Mouse (Mus musculus) intestine, postnatal 0 days (tissue): ENCODE measurements around the gene Icos. TPM values are rescaled to one million over a fixed set of nuclear protein-coding genes. Genes with fewer than 3 reads are reported as not detected.

Experiments
- ATAC-seq: fragments of 200-750 bp; cut with Nextera tagmentation; 2 replicates; pipeline ENCODE4 v1.8.0; 2017; ENCODE audit warnings: mild to moderate bottlenecking, moderate TSS enrichment, moderate library complexity
- H3K27ac ChIP-seq: fragments of 300-500 bp; sonication (generic); 2 replicates; pipeline ENCODE4 v1.5.1; 2014; ENCODE audit warnings: mild to moderate bottlenecking, low read depth, low read length, moderate library complexity
- H3K27me3 ChIP-seq: fragments of 300-500 bp; sonication (generic); replicated peaks from 2 replicates; pipeline ENCODE4 v1.6.1; 2014; ENCODE audit warnings: low read length, mixed read lengths; ENCODE audit not compliant: control insufficient read depth, insufficient read depth
- H3K36me3 ChIP-seq: fragments of 300-500 bp; sonication (generic); 2 replicates; pipeline ENCODE4 v1.6.1; 2014; ENCODE audit warnings: mild to moderate bottlenecking, moderate library complexity; ENCODE audit not compliant: control insufficient read depth, insufficient read depth
- H3K4me1 ChIP-seq: fragments of 300-500 bp; sonication (generic); replicated peaks from 2 replicates; pipeline ENCODE4 v1.6.1; 2014; ENCODE audit warnings: antibody characterized with exemption, low read length, mixed read lengths; ENCODE audit not compliant: control insufficient read depth, insufficient read depth
- H3K4me2 ChIP-seq: fragments of 300-500 bp; sonication (generic); replicated peaks from 2 replicates; pipeline ENCODE4 v1.6.1; 2014; ENCODE audit warnings: low read depth, mild to moderate bottlenecking, moderate library complexity
- H3K4me3 ChIP-seq: fragments of 300-500 bp; sonication (generic); 2 replicates; pipeline ENCODE4 v1.5.1; 2014; ENCODE audit warnings: low read depth, low read length
- H3K9ac ChIP-seq: fragments of 300-500 bp; sonication (generic); 2 replicates; pipeline ENCODE4 v1.6.1; 2014; ENCODE audit warnings: mild to moderate bottlenecking, low read depth, low read length
- H3K9me3 ChIP-seq: fragments of 300-500 bp; sonication (generic); 2 replicates; pipeline ENCODE4 v1.6.1; 2016; ENCODE audit warnings: mixed run types; ENCODE audit not compliant: control insufficient read depth
- CTCF ChIP-seq: sonication (generic); IDR thresholded peaks from 2 replicates; pipeline ENCODE4 v1.5.1; 2016; ENCODE audit warnings: low read depth, mild to moderate bottlenecking, control low read depth, antibody characterized with exemption, moderate library complexity
- WGBS: fragments of 180-500 bp; shearing (Covaris S2); extraction: QIAGEN DNeasy Blood & Tissue Kit; methylation state at CpG from one replicate; pipeline ENCODE4 v1.1.7; 2014; 5-methylcytosine and 5-hydroxymethylcytosine counted together
- polyA plus RNA-seq: library from polyadenylated mRNA; unstranded; fragments of >200 nt; fragmentation: Nextera tagmentation; extraction: Ambion mirVana; gene quantifications from 2 replicates; pipeline ENCODE4 v1.2.1, GENCODE M21; 2015

The Icos gene
- polyA plus RNA-seq, 1 experiment from 2014 or later = 0.18 TPM

- H3K9ac ChIP-seq = no peak overlapping the region
- no peaks in the 10 kb centered on the region for H3K27me3 ChIP-seq
- no peaks in the 10 kb centered on the region for H3K4me1 ChIP-seq
- TF ChIP-seq CTCF = no peak
- H3K27ac ChIP-seq = no peak overlapping the region
- no peaks in the 10 kb centered on the region for H3K9me3 ChIP-seq
- H3K4me3 ChIP-seq = no peak overlapping the region
- 93% methylated on average over 4 of the region's 4 CpGs for WGBS
- H3K36me3 ChIP-seq = no peaks in the 10 kb centered on the region
- ATAC-seq = no peak
- no peak overlapping the region for H3K4me2 ChIP-seq
These were observed 62.7 kb downstream of the Icos start for GRCm38 (mm10) chr1:61040401-61040800.

GRCm38 (mm10) chr1:61042842-61043241, 65.1 kb downstream of the Icos start:
- Histone ChIP-seq H3K36me3 (no peaks in the 10 kb centered on the region), H3K4me1 (no peaks in the 10 kb centered on the region), H3K27me3 (no peaks in the 10 kb centered on the region), H3K27ac (no peak overlapping the region), H3K9me3 (no peaks in the 10 kb centered on the region), H3K9ac (no peak overlapping the region), H3K4me3 (no peak overlapping the region), H3K4me2 (no peak overlapping the region)
- no peak for ATAC-seq
- TF ChIP-seq CTCF = no peak
- WGBS = 65% methylated on average over 2 of the region's 2 CpGs

GRCm38 (mm10) chr1:61046055-61046705, 68.5 kb downstream of the Icos start:
- H3K9me3 ChIP-seq = no peaks in the 10 kb centered on the region
- no peak overlapping the region for H3K9ac ChIP-seq

GRCm38 (mm10) chr1:61047336-61047735, 69.6 kb downstream of the Icos start:
- Histone ChIP-seq H3K4me1 (no peaks in the 10 kb centered on the region), H3K9ac (no peak overlapping the region), H3K4me3 (no peak overlapping the region), H3K9me3 (no peaks in the 10 kb centered on the region), H3K27ac (no peak overlapping the region), H3K36me3 (no peaks in the 10 kb centered on the region), H3K27me3 (no peaks in the 10 kb centered on the region), H3K4me2 (no peak overlapping the region)
- TF ChIP-seq CTCF = no peak
- no peak for ATAC-seq
- 82% methylated on average over 3 of the region's 3 CpGs for WGBS

More at GRCm38 (mm10) chr1:61046055-61046705, 68.5 kb downstream of the Icos start:
- no peaks in the 10 kb centered on the region for H3K4me1 ChIP-seq
- TF ChIP-seq CTCF = no peak
- H3K27me3 ChIP-seq = no peaks in the 10 kb centered on the region
- WGBS = 78% methylated on average over 3 of the region's 3 CpGs
- no peaks in the 10 kb centered on the region for H3K36me3 ChIP-seq
- H3K4me2 ChIP-seq = no peak overlapping the region
- no peak for ATAC-seq
- H3K4me3 ChIP-seq = no peak overlapping the region
- no peak overlapping the region for H3K27ac ChIP-seq

Other genes starting within 250 kb of the Icos start
- not detected in 2 replicates for gene Ctla4, start 90.9 kb upstream of the Icos start, polyA plus RNA-seq